Mouse (Mus musculus) limb, embryonic 15.5 days (tissue): ENCODE results near the gene Cox7a1. TPM values are rescaled to one million over a fixed set of nuclear protein-coding genes. Genes with fewer than 3 reads are reported as not detected.

ENCODE experiments used
- ATAC-seq: fragments of 200-750 bp; cut with Nextera tagmentation; 2 replicates; pipeline ENCODE4 v1.8.0; 2017; ENCODE audit warnings: low read depth, moderate TSS enrichment; ENCODE audit not compliant: insufficient number of reproducible peaks, low FRiP score, low TSS enrichment
- H3K27ac ChIP-seq: fragments of 300-500 bp; sonication (generic); 2 replicates; pipeline ENCODE4 v1.5.1; 2015; ENCODE audit warnings: moderate library complexity, mild to moderate bottlenecking, inconsistent platforms
- H3K27me3 ChIP-seq: fragments of 300-500 bp; sonication (generic); 2 replicates; pipeline ENCODE4 v1.6.1; 2015; ENCODE audit warnings: inconsistent platforms
- H3K36me3 ChIP-seq: fragments of 300-500 bp; sonication (generic); 2 replicates; pipeline ENCODE4 v1.6.1; 2015; ENCODE audit warnings: inconsistent platforms
- H3K4me1 ChIP-seq: fragments of 300-500 bp; sonication (generic); 2 replicates; pipeline ENCODE4 v1.6.1; 2015; ENCODE audit warnings: inconsistent platforms
- H3K4me2 ChIP-seq: fragments of 300-500 bp; sonication (generic); 2 replicates; pipeline ENCODE4 v1.6.1; 2015; ENCODE audit warnings: mild to moderate bottlenecking, inconsistent platforms
- H3K4me3 ChIP-seq: fragments of 300-500 bp; sonication (generic); 2 replicates; pipeline ENCODE4 v1.5.1; 2015; ENCODE audit warnings: mild to moderate bottlenecking, inconsistent platforms
- H3K9ac ChIP-seq: fragments of 300-500 bp; sonication (generic); 2 replicates; pipeline ENCODE4 v1.6.1; 2015; ENCODE audit warnings: inconsistent platforms
- H3K9me3 ChIP-seq: fragments of 300-500 bp; sonication (generic); 2 replicates; pipeline ENCODE4 v1.6.1; 2016; ENCODE audit warnings: inconsistent platforms
- WGBS: fragments of 180-500 bp; shearing (Covaris S2); methylation state at CpG from one replicate; pipeline ENCODE4 v1.1.7; 2015; 5-methylcytosine and 5-hydroxymethylcytosine counted together
- polyA plus RNA-seq: library from polyadenylated mRNA; unstranded; fragments of >200 nt; fragmentation: Nextera tagmentation; extraction: Ambion mirVana; gene quantifications from 2 replicates; pipeline ENCODE4 v1.2.1, GENCODE M21; 2015

Gene Cox7a1
- polyA plus RNA-seq, 1 experiment from 2014 or later, result 3.4 TPM

DNA sequence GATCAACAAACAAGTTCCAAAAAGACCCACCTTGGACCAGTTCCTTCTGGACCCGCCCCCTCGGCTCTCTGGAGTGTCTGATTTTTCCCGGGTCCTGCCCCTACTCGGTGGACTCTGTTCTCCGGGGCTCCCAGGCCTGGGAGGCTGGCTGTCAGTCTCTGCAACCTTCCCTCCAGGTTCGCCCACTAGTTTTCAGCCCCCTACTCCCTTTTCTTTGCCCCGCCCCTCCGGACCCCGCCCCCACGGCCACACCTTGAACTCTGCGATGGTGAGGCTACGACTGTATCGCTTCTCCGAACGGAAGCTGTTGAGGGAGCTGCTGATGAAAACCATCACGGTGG lies 47.4 kb downstream of the Cox7a1 start:
- 0% methylated on average over 16 of the region's 16 CpGs for WGBS
- no peak for ATAC-seq
- Histone ChIP-seq H3K9me3 (no peaks in the 10 kb centered on the region), H3K4me1 (peaks cover 20% of the 10 kb centered on the region), H3K36me3 (peaks cover 47% of the 10 kb centered on the region), H3K27ac (peak overlapping the region; percentile 75), H3K4me3 (peak overlapping the region; percentile 74), H3K9ac (peak overlapping the region; percentile 35; the same call in 1 of the 2 replicates), H3K4me2 (peak overlapping the region; percentile 76), H3K27me3 (no peaks in the 10 kb centered on the region)

DNA sequence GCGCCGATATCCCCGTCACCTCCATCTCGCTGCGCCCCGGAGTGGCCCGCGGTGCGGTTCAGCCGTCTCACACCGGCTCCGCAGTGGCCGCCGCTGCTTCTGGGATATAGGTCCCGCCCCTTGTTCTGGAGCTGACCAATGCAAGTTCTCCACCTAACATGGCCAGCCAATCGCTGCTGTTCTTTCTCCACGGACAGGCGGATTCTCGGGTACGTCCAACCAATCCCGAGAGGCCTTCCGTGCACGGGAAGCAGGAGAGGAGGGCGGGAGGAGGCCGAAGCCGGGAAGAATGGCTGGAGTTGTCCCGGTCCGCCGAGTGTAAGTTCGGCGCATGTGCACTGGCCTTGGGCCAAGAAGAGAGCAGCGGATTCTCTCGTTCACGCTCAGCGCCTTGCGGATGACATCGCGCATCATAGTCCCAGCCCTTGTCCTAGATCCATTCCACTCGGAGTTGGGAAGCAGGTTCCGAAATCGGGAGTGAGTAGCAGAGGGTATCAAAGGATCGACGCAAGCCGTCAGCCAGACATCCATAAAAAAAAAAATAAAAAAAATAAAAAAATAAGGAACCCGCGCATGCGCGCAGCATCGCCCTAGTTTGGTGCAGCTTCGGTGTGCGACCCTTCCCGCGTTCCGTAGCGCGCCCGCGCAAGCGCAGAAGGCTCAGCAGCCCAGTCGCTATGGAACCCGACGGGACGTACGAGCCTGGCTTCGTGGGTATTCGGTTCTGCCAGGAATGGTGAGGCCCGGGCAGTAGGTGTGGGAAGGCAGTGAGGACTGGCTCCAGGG lies 47.9 kb downstream of the Cox7a1 start, which contains the start of the genes Polr2i and Tbcb:
Polr2i (plus strand) TSS at position 280 of the 786 bp plus-strand sequence.
Tbcb (minus strand) TSS at position 604 of the 786 bp plus-strand sequence.
- Histone ChIP-seq H3K27ac (peak within 1 kb of the TSS; percentile 96), H3K4me2 (peak within 1 kb of the TSS; percentile 76), H3K9me3 (no peaks in the 10 kb centered on the region), H3K27me3 (no peaks in the 10 kb centered on the region), H3K4me1 (peaks cover 20% of the 10 kb centered on the region), H3K9ac (peak within 1 kb of the TSS; percentile 69), H3K4me3 (peak within 1 kb of the TSS; percentile 74), H3K36me3 (peaks cover 42% of the 10 kb centered on the region)
- ATAC-seq, result peak; percentile 96
- under 1% methylated on average over 67 of the region's 67 CpGs for WGBS

DNA sequence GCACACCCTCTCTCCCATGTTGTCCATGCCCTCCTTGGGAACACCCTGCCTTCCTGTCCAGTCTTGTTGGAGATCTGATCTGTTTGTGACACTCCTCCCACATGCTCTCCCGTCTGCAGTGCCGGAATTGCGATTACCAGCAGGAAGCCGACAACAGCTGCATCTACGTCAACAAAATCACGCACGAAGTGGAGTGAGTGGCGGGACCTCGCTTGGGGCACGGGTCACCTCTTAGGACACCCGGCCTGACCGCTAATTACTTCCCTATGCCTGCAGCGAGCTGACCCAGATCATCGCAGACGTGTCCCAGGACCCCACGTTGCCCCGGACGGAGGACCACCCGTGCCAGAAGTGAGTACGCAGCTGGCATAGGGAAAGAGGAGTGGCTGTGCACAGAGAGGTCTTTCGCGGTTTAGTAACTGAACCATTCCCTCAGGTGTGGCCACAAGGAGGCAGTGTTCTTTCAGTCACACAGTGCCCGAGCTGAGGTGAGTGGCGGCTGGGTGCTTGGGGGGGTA lies 48.7 kb downstream of the Cox7a1 start:
- WGBS, result 2% methylated on average over 24 of the region's 24 CpGs
- H3K27ac ChIP-seq, result peak overlapping the region; percentile 96
- no peak for ATAC-seq
- H3K36me3 ChIP-seq, result peaks cover 35% of the 10 kb centered on the region
- peak overlapping the region; percentile 76 for H3K4me2 ChIP-seq
- H3K9ac ChIP-seq, result peak overlapping the region; percentile 69
- peak overlapping the region; percentile 74 for H3K4me3 ChIP-seq
- H3K27me3 ChIP-seq, result no peaks in the 10 kb centered on the region
- H3K9me3 ChIP-seq, result no peaks in the 10 kb centered on the region
- peaks cover 20% of the 10 kb centered on the region for H3K4me1 ChIP-seq

DNA sequence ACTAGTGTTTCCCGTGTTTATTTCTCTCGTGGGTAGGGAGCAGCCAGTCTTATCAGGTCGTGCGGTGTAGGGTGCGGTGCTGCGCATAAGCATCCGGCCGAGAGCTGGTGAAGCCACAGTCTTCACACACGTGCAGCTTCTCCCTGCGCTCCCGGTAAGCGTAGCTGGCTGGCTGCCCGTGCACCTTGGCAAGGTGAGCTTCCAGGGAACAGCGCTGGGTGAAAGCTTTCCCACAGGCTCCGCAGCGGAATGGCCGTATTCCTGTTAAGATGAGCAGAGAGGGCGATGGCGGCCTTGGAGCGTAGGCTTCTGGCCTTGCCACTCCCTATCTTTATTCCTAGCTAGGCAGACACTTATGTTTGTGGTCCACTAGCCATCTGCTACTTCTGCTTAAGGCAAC lies 49.4 kb downstream of the Cox7a1 start:
- Histone ChIP-seq H3K36me3 (peaks cover 30% of the 10 kb centered on the region), H3K27me3 (no peaks in the 10 kb centered on the region), H3K4me2 (no peak overlapping the region), H3K4me3 (peak overlapping the region; percentile 74; the same call in 1 of the 2 replicates), H3K9me3 (no peaks in the 10 kb centered on the region), H3K27ac (no peak overlapping the region), H3K4me1 (peaks cover 20% of the 10 kb centered on the region), H3K9ac (no peak overlapping the region)
- 88% methylated on average over 20 of the region's 20 CpGs for WGBS
- no peak for ATAC-seq

DNA sequence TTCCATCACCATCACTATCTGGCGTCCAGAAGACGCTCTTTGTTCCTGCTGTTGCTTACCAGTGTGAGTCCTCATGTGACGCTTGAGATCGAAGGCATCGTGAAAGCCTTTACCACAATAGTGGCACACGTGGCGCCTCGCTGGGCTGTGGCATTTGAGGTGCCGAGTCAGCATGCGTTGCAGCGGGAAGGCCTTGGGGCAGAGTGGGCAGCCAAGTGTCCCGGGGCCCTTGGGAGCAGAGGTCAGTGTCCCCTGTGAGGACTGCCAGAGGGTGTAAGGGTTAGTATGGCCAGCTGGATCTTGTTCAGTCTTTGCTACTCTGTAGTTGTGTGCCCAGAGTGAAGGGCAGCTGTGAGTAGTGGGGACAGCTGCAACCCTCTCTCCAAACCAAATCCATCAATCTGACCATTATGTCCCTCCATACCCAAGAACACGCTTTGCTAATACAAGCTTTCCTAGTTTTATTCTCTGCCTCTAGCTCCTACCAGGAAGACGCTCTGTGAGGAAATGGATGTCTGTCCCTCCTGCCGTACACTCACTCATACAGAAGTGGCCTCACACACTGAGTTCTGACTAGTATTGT lies 50.4 kb downstream of the Cox7a1 start:
- no peak for ATAC-seq
- H3K4me2 ChIP-seq, result no peak overlapping the region
- no peak overlapping the region for H3K9ac ChIP-seq
- WGBS, result 94% methylated on average over 15 of the region's 15 CpGs
- no peaks in the 10 kb centered on the region for H3K27me3 ChIP-seq
- H3K27ac ChIP-seq, result no peak overlapping the region
- H3K4me1 ChIP-seq, result peaks cover 20% of the 10 kb centered on the region
- no peak overlapping the region for H3K4me3 ChIP-seq
- no peaks in the 10 kb centered on the region for H3K9me3 ChIP-seq
- H3K36me3 ChIP-seq, result peaks cover 25% of the 10 kb centered on the region

DNA sequence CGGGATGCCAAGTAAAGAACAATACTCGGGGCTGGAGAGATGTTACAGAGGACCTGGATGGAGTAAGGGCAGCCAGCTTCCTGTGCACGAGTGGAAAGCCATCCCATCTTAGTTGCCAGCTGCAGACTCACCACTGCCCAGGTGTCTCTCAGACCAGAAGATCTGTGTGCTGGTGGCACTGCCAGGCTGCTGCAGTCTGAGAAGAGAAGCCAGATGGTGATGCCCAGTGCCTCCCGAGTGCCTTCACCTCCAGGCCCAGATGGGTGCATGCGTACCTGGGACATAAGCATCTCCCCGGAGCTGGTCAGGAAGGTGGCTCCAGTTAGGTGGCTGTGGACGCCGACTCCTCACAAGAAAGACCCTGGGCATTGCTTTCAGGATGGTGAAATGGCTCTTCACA lies 51.1 kb downstream of the Cox7a1 start:
- no peak overlapping the region for H3K9ac ChIP-seq

DNA sequence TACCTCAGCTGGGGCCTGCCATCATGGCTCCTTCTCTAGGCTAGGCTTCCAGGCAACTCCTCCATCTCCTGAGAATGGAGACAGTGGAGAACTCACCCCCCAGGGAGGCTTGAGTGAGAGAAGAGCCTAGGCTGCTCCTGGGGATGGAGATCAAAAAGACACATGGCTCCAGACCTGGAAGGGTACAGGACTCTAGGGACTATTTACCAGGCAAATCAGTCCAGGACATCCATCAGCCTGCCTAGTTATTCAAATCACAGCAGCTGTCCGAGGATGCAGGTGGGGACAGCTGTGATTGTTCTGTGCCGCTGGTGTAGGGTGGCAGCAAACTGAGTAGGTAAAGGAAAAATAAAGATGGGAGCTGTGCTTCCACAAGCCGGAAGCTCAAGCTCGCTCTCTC lies 51.7 kb downstream of the Cox7a1 start, which contains the start of gene Ovol3:
Ovol3 (minus strand) TSS at position 101 of the 400 bp plus-strand sequence.
- no peak within 1 kb of the TSS for H3K9ac ChIP-seq
- WGBS, result 75% methylated on average over 4 of the region's 4 CpGs
- H3K4me1 ChIP-seq, result peaks cover 20% of the 10 kb centered on the region
- H3K27ac ChIP-seq, result no peak within 1 kb of the TSS
- H3K36me3 ChIP-seq, result peaks cover 25% of the 10 kb centered on the region
- H3K9me3 ChIP-seq, result no peaks in the 10 kb centered on the region
- H3K4me3 ChIP-seq, result no peak within 1 kb of the TSS
- no peak within 1 kb of the TSS for H3K4me2 ChIP-seq
- no peak for ATAC-seq
- H3K27me3 ChIP-seq, result no peaks in the 10 kb centered on the region

More for the DNA sequence above, 51.1 kb downstream of the Cox7a1 start:
- no peak for ATAC-seq
- no peak overlapping the region for H3K4me3 ChIP-seq
- H3K9me3 ChIP-seq, result no peaks in the 10 kb centered on the region
- peaks cover 25% of the 10 kb centered on the region for H3K36me3 ChIP-seq
- no peaks in the 10 kb centered on the region for H3K27me3 ChIP-seq
- H3K4me1 ChIP-seq, result peaks cover 20% of the 10 kb centered on the region
- H3K4me2 ChIP-seq, result no peak overlapping the region
- H3K27ac ChIP-seq, result no peak overlapping the region
- WGBS, result 91% methylated on average over 8 of the region's 8 CpGs

Other genes with a start within 250 kb of the Cox7a1 start
- gene Zfp74, start 230.1 kb upstream of the Cox7a1 start, polyA plus RNA-seq, result 11.5 and 11.6 TPM in 2 replicates
- 17.9 and 27.5 TPM in 2 replicates for gene Zfp568, start 200.2 kb upstream of the Cox7a1 start, polyA plus RNA-seq
- 5.7 and 6.1 TPM in 2 replicates for gene Zfp14, start 132.8 kb upstream of the Cox7a1 start, polyA plus RNA-seq
- 8.2 and 8.3 TPM in 2 replicates for gene Zfp82, start 111.2 kb upstream of the Cox7a1 start, polyA plus RNA-seq
- 1.1 and 2.3 TPM in 2 replicates for gene Gm26920, start 93.7 kb upstream of the Cox7a1 start, polyA plus RNA-seq
- 9.5 and 12.7 TPM in 2 replicates for gene Zfp566, start 93.6 kb upstream of the Cox7a1 start, polyA plus RNA-seq
- gene Zfp260, start 89.4 kb upstream of the Cox7a1 start, polyA plus RNA-seq, result 132 and 137 TPM in 2 replicates
- 13.2 and 13.8 TPM in 2 replicates for gene Zfp382, start 62.2 kb upstream of the Cox7a1 start, polyA plus RNA-seq
- 17.4 and 18.7 TPM in 2 replicates for gene Zfp146, start 14.4 kb upstream of the Cox7a1 start, polyA plus RNA-seq
- 102 and 117 TPM in 2 replicates for gene Capns1, start 14.7 kb downstream of the Cox7a1 start, polyA plus RNA-seq
- 140 and 149 TPM in 2 replicates for gene Polr2i, start 47.8 kb downstream of the Cox7a1 start, polyA plus RNA-seq
- 175 and 188 TPM in 2 replicates for gene Tbcb, start 48.1 kb downstream of the Cox7a1 start, polyA plus RNA-seq
- 0.22 and 0.42 TPM in 2 replicates for gene Ovol3, start 51.6 kb downstream of the Cox7a1 start, polyA plus RNA-seq
- 0.26 and 0.78 TPM in 2 replicates for gene Thap8, start 96.0 kb downstream of the Cox7a1 start, polyA plus RNA-seq
- 6.0 and 6.2 TPM in 2 replicates for gene Wdr62, start 96.3 kb downstream of the Cox7a1 start, polyA plus RNA-seq
- gene Clip3, start 107.6 kb downstream of the Cox7a1 start, polyA plus RNA-seq, result 33.2 and 35.2 TPM in 2 replicates
- gene Alkbh6, start 124.6 kb downstream of the Cox7a1 start, polyA plus RNA-seq, result 80.8 and 82.0 TPM in 2 replicates
- 37.1 and 42.8 TPM in 2 replicates for gene Syne4, start 130.7 kb downstream of the Cox7a1 start, polyA plus RNA-seq
- 3.4 TPM in 1 of 2 replicates, not detected in the other for gene E130208F15Rik, start 137.6 kb downstream of the Cox7a1 start, polyA plus RNA-seq
- 13.7 and 18.8 TPM in 2 replicates for gene Sdhaf1, start 139.8 kb downstream of the Cox7a1 start, polyA plus RNA-seq
- gene Lrfn3, start 178.6 kb downstream of the Cox7a1 start, polyA plus RNA-seq, result 4.1 and 5.1 TPM in 2 replicates
- 78.9 and 87.7 TPM in 2 replicates for gene Tyrobp, start 229.6 kb downstream of the Cox7a1 start, polyA plus RNA-seq
- gene Hcst, start 235.7 kb downstream of the Cox7a1 start, polyA plus RNA-seq, result 2.7 and 3.3 TPM in 2 replicates
- gene Nfkbid, start 237.6 kb downstream of the Cox7a1 start, polyA plus RNA-seq, result 1.4 and 2.1 TPM in 2 replicates